Mouse (Mus musculus) liver, embryonic 16.5 days (tissue): ENCODE measurements around the gene Rint1. TPM values are rescaled to one million over a fixed set of nuclear protein-coding genes. Genes with fewer than 3 reads are reported as not detected.
"Not testable (repeated sequence)": the region's sequence is repeated elsewhere in the genome, so short reads cannot be mapped to it uniquely, and the experiment has no call there.

Experiments
- ATAC-seq: fragments of 200-750 bp; cut with Nextera tagmentation; 2 replicates; pipeline ENCODE4 v1.8.0; 2017; ENCODE audit warnings: low read depth, mild to moderate bottlenecking, moderate number of reproducible peaks, moderate library complexity
- H3K27ac ChIP-seq: fragments of 300-500 bp; sonication (generic); 2 replicates; pipeline ENCODE4 v1.5.1; 2014; ENCODE audit warnings: mild to moderate bottlenecking, low read length
- H3K27me3 ChIP-seq: fragments of 300-500 bp; sonication (generic); 2 replicates; pipeline ENCODE4 v1.6.1; 2014; ENCODE audit warnings: low read depth, low read length, mixed read lengths; ENCODE audit not compliant: control insufficient read depth, insufficient read depth
- H3K36me3 ChIP-seq: fragments of 300-500 bp; sonication (generic); 2 replicates; pipeline ENCODE4 v1.6.1; 2014; ENCODE audit warnings: mild to moderate bottlenecking; ENCODE audit not compliant: control insufficient read depth, insufficient read depth
- H3K4me1 ChIP-seq: fragments of 300-500 bp; sonication (generic); 2 replicates; pipeline ENCODE4 v1.6.1; 2014; ENCODE audit warnings: low read depth, low read length, mixed read lengths; ENCODE audit not compliant: control insufficient read depth
- H3K4me2 ChIP-seq: fragments of 300-500 bp; sonication (generic); 2 replicates; pipeline ENCODE4 v1.6.1; 2014; ENCODE audit warnings: low read depth, low read length, mixed read lengths
- H3K4me3 ChIP-seq: fragments of 300-500 bp; sonication (generic); 2 replicates; pipeline ENCODE4 v1.5.1; 2014; ENCODE audit warnings: low read depth, mild to moderate bottlenecking, low read length
- H3K9ac ChIP-seq: fragments of 300-500 bp; sonication (generic); 2 replicates; pipeline ENCODE4 v1.6.1; 2014; ENCODE audit warnings: low read depth, low read length
- H3K9me3 ChIP-seq: fragments of 300-500 bp; sonication (generic); replicated peaks from 2 replicates; pipeline ENCODE4 v1.6.1; 2016; ENCODE audit warnings: low read length; ENCODE audit not compliant: control insufficient read depth
- whole genome bisulfite sequencing: fragments of 180-500 bp; shearing (Covaris S2); extraction: QIAGEN DNeasy Blood & Tissue Kit; methylation state at CpG from one replicate; pipeline ENCODE4 v1.1.7; 2014; ENCODE audit not compliant: insufficient replicate concordance; 5-methylcytosine and 5-hydroxymethylcytosine counted together
- polyA plus RNA-seq: library from polyadenylated mRNA; unstranded; fragments of >200 nt; fragmentation: Nextera tagmentation; extraction: Ambion mirVana; gene quantifications from 2 replicates; pipeline ENCODE4 v1.2.1, GENCODE M21; 2015

Rint1 gene
- polyA plus RNA-seq, 1 experiment from 2014 or later = 16.9 TPM

- Histone ChIP-seq H3K9me3 (0 out of 2 replicates have a peak, but pooled peaks cover 2% of the 10 kb centered on the region), H3K27me3 (no peaks in the 10 kb centered on the region), H3K4me1 (no peaks in the 10 kb centered on the region), H3K4me2 (no peak overlapping the region), H3K4me3 (no peak overlapping the region), H3K27ac (no peak overlapping the region), H3K9ac (no peak overlapping the region), H3K36me3 (peaks cover 58% of the 10 kb centered on the region)
- no peak for ATAC-seq
- 83% methylated on average over 5 of the region's 5 CpGs for WGBS
Observed at GRCm38 (mm10) chr5:23814841-23815240, 27.3 kb downstream of the Rint1 start.

GRCm38 (mm10) chr5:23816681-23817080 is 29.2 kb downstream of the Rint1 start:
- no peak overlapping the region for H3K9ac ChIP-seq
- no peak for ATAC-seq
- no peaks in the 10 kb centered on the region for H3K4me1 ChIP-seq
- no peak overlapping the region for H3K27ac ChIP-seq
- 0 out of 2 replicates have a peak, but pooled peaks cover 2% of the 10 kb centered on the region for H3K9me3 ChIP-seq
- H3K36me3 ChIP-seq = peaks cover 48% of the 10 kb centered on the region
- WGBS = 88% methylated on average over 15 of the region's 15 CpGs
- H3K4me3 ChIP-seq = no peak overlapping the region
- no peak overlapping the region for H3K4me2 ChIP-seq
- H3K27me3 ChIP-seq = no peaks in the 10 kb centered on the region

- no peak for ATAC-seq
- Histone ChIP-seq H3K4me2 (no peak overlapping the region), H3K4me1 (no peaks in the 10 kb centered on the region), H3K9me3 (no peaks in the 10 kb centered on the region), H3K4me3 (no peak overlapping the region), H3K27me3 (no peaks in the 10 kb centered on the region), H3K27ac (no peak overlapping the region), H3K36me3 (peaks cover 20% of the 10 kb centered on the region), H3K9ac (no peak overlapping the region)
- WGBS = 68% methylated on average over 11 of the region's 11 CpGs
Observed at GRCm38 (mm10) chr5:23822306-23822705, 34.8 kb downstream of the Rint1 start.

- H3K27ac ChIP-seq = no peak overlapping the region
- no peak overlapping the region for H3K4me3 ChIP-seq
- H3K4me1 ChIP-seq = no peaks in the 10 kb centered on the region
- WGBS = 67% methylated on average over 8 of the region's 8 CpGs
- no peak for ATAC-seq
- H3K9me3 ChIP-seq = no peaks in the 10 kb centered on the region
- no peak overlapping the region for H3K4me2 ChIP-seq
- H3K36me3 ChIP-seq = peaks cover 11% of the 10 kb centered on the region
- H3K9ac ChIP-seq = no peak overlapping the region
- H3K27me3 ChIP-seq = no peaks in the 10 kb centered on the region
Observed at GRCm38 (mm10) chr5:23824171-23824733, 36.7 kb downstream of the Rint1 start.

- WGBS = 20% methylated on average over 11 of the region's 11 CpGs
- no peak overlapping the region for H3K4me3 ChIP-seq
- H3K4me2 ChIP-seq = no peak overlapping the region
- no peak for ATAC-seq
- H3K9ac ChIP-seq = no peak overlapping the region
- no peaks in the 10 kb centered on the region for H3K4me1 ChIP-seq
- no peaks in the 10 kb centered on the region for H3K36me3 ChIP-seq
- no peak overlapping the region for H3K27ac ChIP-seq
- H3K9me3 ChIP-seq = no peaks in the 10 kb centered on the region
- H3K27me3 ChIP-seq = peaks cover 12% of the 10 kb centered on the region
Observed at GRCm38 (mm10) chr5:23826321-23827004, 39.0 kb downstream of the Rint1 start.

GRCm38 (mm10) chr5:23830897-23831752 is 43.6 kb downstream of the Rint1 start:
- 44% methylated on average over 58 of the region's 58 CpGs for WGBS
- Histone ChIP-seq H3K9ac (no peak overlapping the region), H3K27ac (no peak overlapping the region), H3K4me3 (no peak overlapping the region), H3K9me3 (no peaks in the 10 kb centered on the region), H3K4me2 (no peak overlapping the region), H3K36me3 (no peaks in the 10 kb centered on the region), H3K4me1 (no peaks in the 10 kb centered on the region), H3K27me3 (peaks cover 16% of the 10 kb centered on the region)
- no peak for ATAC-seq

- not testable (repeated sequence) for ATAC-seq, H3K4me3 ChIP-seq, H3K4me2 ChIP-seq, H3K36me3 ChIP-seq, H3K27ac ChIP-seq, H3K9ac ChIP-seq, H3K9me3 ChIP-seq, H3K4me1 ChIP-seq
- WGBS = 48% methylated on average over 1 of the region's 1 CpGs
- H3K27me3 ChIP-seq = peaks cover 12% of the 10 kb centered on the region
Observed at GRCm38 (mm10) chr5:23835691-23836090, 48.2 kb downstream of the Rint1 start.

- no peak for ATAC-seq
- Histone ChIP-seq H3K4me1 (peaks cover 11% of the 10 kb centered on the region), H3K27ac (no peak overlapping the region), H3K36me3 (peaks cover 4% of the 10 kb centered on the region; the same call in 1 of the 2 replicates), H3K9ac (no peak overlapping the region), H3K27me3 (no peaks in the 10 kb centered on the region), H3K9me3 (no peaks in the 10 kb centered on the region), H3K4me3 (no peak overlapping the region), H3K4me2 (no peak overlapping the region)
- 77% methylated on average over 7 of the region's 7 CpGs for WGBS
Observed at GRCm38 (mm10) chr5:23838158-23838557, 50.6 kb downstream of the Rint1 start.
